Mouse (Mus musculus) testis, adult 2 months (tissue): ENCODE results near the gene Aven.

Experiments
- CTCF ChIP-seq: fragments of 200-500 bp; IDR thresholded peaks from 2 replicates; pipeline ENCODE4 v1.5.1; 2012; ENCODE audit warnings: low read depth, mild to moderate bottlenecking, inconsistent platforms, low read length, moderate library complexity; ENCODE audit not compliant: control insufficient read depth, insufficient read depth, insufficient replicate concordance
- POLR2A ChIP-seq: fragments of 200-500 bp; IDR thresholded peaks from 2 replicates; pipeline ENCODE4 v1.6.1; 2012; ENCODE audit warnings: low read depth, mild to moderate bottlenecking, inconsistent platforms, low read length, moderate library complexity; ENCODE audit not compliant: control insufficient read depth

- TF ChIP-seq CTCF (no peak), POLR2A (no peak)
Observed at GRCm38 (mm10) chr2:112460557-112460956, 32.2 kb upstream of the Aven start.
